ENCODE assay signal across 8 mouse cellular contexts in the genomic region with DNA sequence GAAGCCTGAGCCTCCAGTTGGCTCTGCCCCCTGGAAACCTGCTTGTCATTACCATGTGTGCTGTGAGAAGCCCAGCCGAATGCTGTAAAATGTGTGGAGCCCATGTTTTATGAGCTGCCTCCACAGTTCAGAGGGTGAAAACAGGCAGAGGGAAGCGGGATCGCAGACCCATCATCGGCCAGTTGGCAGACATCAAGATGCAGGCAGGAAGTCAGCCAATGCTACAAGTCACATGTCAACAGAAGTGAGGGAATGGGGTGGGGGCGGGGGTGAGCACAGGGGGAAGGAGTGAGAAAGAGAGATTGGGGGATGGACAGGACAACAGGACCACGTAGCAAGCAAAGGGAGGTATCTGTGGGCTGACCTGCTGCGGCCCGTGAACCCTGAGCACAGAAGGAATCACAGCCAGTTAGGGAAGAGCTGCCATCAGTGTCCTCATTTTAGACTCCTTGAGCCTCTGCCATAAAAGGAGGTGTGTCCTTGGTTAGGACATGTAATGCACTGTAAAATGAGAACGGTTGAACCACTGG. TPM values are rescaled to one million over a fixed set of nuclear protein-coding genes. Genes with fewer than 3 reads are reported as not detected.
DNase-seq lines count a peak whose midpoint lies in the region; ATAC-seq lines count a peak whose summit lies in the region.

No protein-coding gene starts in this region.

- H3K27ac ChIP-seq in intestine, embryonic 16.5 days (ENCODE audit: low read length) = no peak overlapping the region

- H3K36me3 ChIP-seq in intestine, embryonic 16.5 days (ENCODE audit: control insufficient read depth, insufficient read depth, low read length) = no peaks in the 10 kb centered on the region

- 37% methylated on average over 9 of the region's 9 CpGs for WGBS in intestine, embryonic 16.5 days

- H3K4me2 ChIP-seq in intestine, embryonic 16.5 days (ENCODE audit: low read depth, low read length) = no peak overlapping the region

- H3K4me3 ChIP-seq in intestine, embryonic 16.5 days (ENCODE audit: low read length) = no peak overlapping the region

- no peak overlapping the region for H3K9ac ChIP-seq in intestine, embryonic 16.5 days (ENCODE audit: low read depth, low read length)

- peaks cover 47% of the 10 kb centered on the region for H3K4me1 ChIP-seq in intestine, embryonic 16.5 days (ENCODE audit: control insufficient read depth, insufficient read depth, low read length)

- H3K9me3 ChIP-seq in intestine, embryonic 16.5 days (ENCODE audit: control insufficient read depth, low read length) = no peaks in the 10 kb centered on the region

- H3K27me3 ChIP-seq in intestine, embryonic 16.5 days (replicated peaks; ENCODE audit: control insufficient read depth, insufficient read depth, low read length) = no peaks in the 10 kb centered on the region

- ATAC-seq in intestine, embryonic 16.5 days = peak; percentile 34
- no peak for ATAC-seq in granulocyte monocyte progenitor cell, adult 5-6 weeks (replicated peaks; ENCODE audit: poor library complexity, severe bottlenecking)

- peak; percentile 46 for DNase-seq in embryo, embryonic 10 days (ENCODE audit: low spot score)
- no peak for DNase-seq in embryo, embryonic 9.5 days (ENCODE audit: extremely low spot score)
- peak; percentile 69 for DNase-seq in gastrocnemius, adult 18-20 months (ENCODE audit: low spot score)
- peak; percentile 62 for DNase-seq in lung, postnatal 14 days
- DNase-seq in right cerebral cortex, postnatal 10 days (ENCODE audit: low spot score in 2 of 2) = no peak
- DNase-seq in layer of hippocampus, adult 9-11 months = no peak

RNA-seq across cellular contexts. Expression of a gene that starts 51.8 kb away (rescaled TPM):
- 10 to 100 TPM; 25.2 to 28.0 TPM for total RNA-seq in gastrocnemius, adult 18-20 months (2021)
- polyA plus RNA-seq in intestine, embryonic 16.5 days (2015; fragmentation: Nextera tagmentation; extraction: Ambion mirVana) = 16.4 and 17.2 TPM in 2 replicates
- 4.9 and 8.2 TPM in 2 replicates for total RNA-seq in granulocyte monocyte progenitor cell, adult 5-6 weeks (2014; fragmentation: Nextera tagmentation)
- 4.1 and 4.7 TPM in 2 replicates for total RNA-seq in granulocyte monocyte progenitor cell, adult 5-6 weeks (2017)

Comparison
In these comparisons a context has a peak if more than half of its experiments do, and no peak if none do; other contexts are left out.
1. DNase-seq: peak in embryo, embryonic 10 days (single experiment), gastrocnemius, adult 18-20 months (single experiment) and lung, postnatal 14 days (single experiment); none in embryo, embryonic 9.5 days (single experiment), right cerebral cortex, postnatal 10 days (0 of 2) and layer of hippocampus, adult 9-11 months (single experiment).